Mouse (Mus musculus): Measurements from ENCODE around the gene Adarb1. TPM values are rescaled to one million over a fixed set of nuclear protein-coding genes. Genes with fewer than 3 reads are reported as not detected.
"Not testable (repeated sequence)": the region's sequence is repeated elsewhere in the genome, so short reads cannot be mapped to it uniquely, and the experiment has no call there.

Gene Adarb1
- polyA plus RNA-seq, 1 experiment from 2014 or later = 25.3 TPM

DNA sequence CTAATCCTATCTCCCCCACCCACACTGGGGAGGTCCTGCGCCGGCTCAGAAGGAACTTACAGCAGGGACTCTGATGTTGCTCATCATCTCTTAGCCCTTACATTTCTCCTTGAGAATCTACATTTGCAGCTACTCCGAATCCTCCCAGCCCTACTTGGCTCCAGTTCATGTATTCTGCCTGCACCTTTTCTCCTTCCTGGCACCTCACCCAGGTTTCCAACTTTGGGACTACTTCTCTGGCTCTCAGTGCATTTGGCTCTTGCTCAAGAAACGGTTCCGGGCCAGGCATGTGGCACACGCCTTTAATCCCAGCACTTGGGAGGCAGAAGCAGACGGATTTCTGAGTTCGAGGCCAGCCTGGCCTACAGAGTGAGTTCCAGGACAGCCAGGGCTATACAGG is 130.4 kb downstream of the Adarb1 start:
- no peak overlapping the region for H3K27ac ChIP-seq (ENCODE audit: low read length)
- 66% methylated on average over 8 of the region's 8 CpGs for WGBS
- H3K4me3 ChIP-seq (ENCODE audit: low read depth, low read length) = no peak overlapping the region
- H3K9me3 ChIP-seq (ENCODE audit: low read length) = no peaks in the 10 kb centered on the region
- H3K27me3 ChIP-seq (replicated peaks; ENCODE audit: insufficient read depth, low read length) = no peaks in the 10 kb centered on the region
- TF ChIP-seq EP300 (IDR thresholded peaks at IDR 0.05) (no peak), CTCF (IDR thresholded peaks at IDR 0.05) (no peak)
- ATAC-seq (no peak), DNase-seq (ENCODE audit: low spot score) (no peak)
- no peak overlapping the region for H3K4me2 ChIP-seq (replicated peaks; ENCODE audit: low read depth, low read length)
- no peak overlapping the region for H3K9ac ChIP-seq (replicated peaks; ENCODE audit: low read depth)
- no peaks in the 10 kb centered on the region for H3K36me3 ChIP-seq (ENCODE audit: insufficient read depth, low read length)
- H3K4me1 ChIP-seq (ENCODE audit: insufficient read depth, low read depth, low read length) = peaks cover 5% of the 10 kb centered on the region; the same call in 1 of the 2 replicates

GRCm38 (mm10) chr10:77284832-77285231 is 133.2 kb downstream of the Adarb1 start:
- no peaks in the 10 kb centered on the region for H3K27me3 ChIP-seq (replicated peaks; ENCODE audit: insufficient read depth, low read length)
- 44% methylated on average over 6 of the region's 6 CpGs for WGBS
- DNase-seq (ENCODE audit: low spot score) (peak; percentile 43), ATAC-seq (peak; percentile 23; the same call in 1 of the 2 replicates)
- H3K4me3 ChIP-seq (ENCODE audit: low read depth, low read length) = no peak overlapping the region
- H3K4me2 ChIP-seq (replicated peaks; ENCODE audit: low read depth, low read length) = no peak overlapping the region
- H3K9ac ChIP-seq (replicated peaks; ENCODE audit: low read depth) = no peak overlapping the region
- peaks cover 5% of the 10 kb centered on the region; the same call in 1 of the 2 replicates for H3K4me1 ChIP-seq (ENCODE audit: insufficient read depth, low read depth, low read length)
- no peak overlapping the region for H3K27ac ChIP-seq (ENCODE audit: low read length)
- no peaks in the 10 kb centered on the region for H3K36me3 ChIP-seq (ENCODE audit: insufficient read depth, low read length)
- no peaks in the 10 kb centered on the region for H3K9me3 ChIP-seq (ENCODE audit: low read length)
- TF ChIP-seq CTCF (IDR thresholded peaks at IDR 0.05) = no peak
- no peak for TF ChIP-seq EP300 (IDR thresholded peaks at IDR 0.05)

GRCm38 (mm10) chr10:77282822-77283221 is 135.2 kb downstream of the Adarb1 start:
- WGBS = 17% methylated on average over 6 of the region's 6 CpGs
- Histone ChIP-seq H3K4me2 (replicated peaks; ENCODE audit: low read depth, low read length) (no peak overlapping the region), H3K27me3 (replicated peaks; ENCODE audit: insufficient read depth, low read length) (no peaks in the 10 kb centered on the region), H3K9ac (replicated peaks; ENCODE audit: low read depth) (no peak overlapping the region), H3K4me1 (ENCODE audit: insufficient read depth, low read depth, low read length) (peaks cover 5% of the 10 kb centered on the region; the same call in 1 of the 2 replicates), H3K4me3 (ENCODE audit: low read depth, low read length) (no peak overlapping the region), H3K27ac (ENCODE audit: low read length) (no peak overlapping the region), H3K9me3 (ENCODE audit: low read length) (no peaks in the 10 kb centered on the region), H3K36me3 (ENCODE audit: insufficient read depth, low read length) (no peaks in the 10 kb centered on the region)
- no peak for TF ChIP-seq EP300 (IDR thresholded peaks at IDR 0.05)
- peak; percentile 98 for TF ChIP-seq CTCF (IDR thresholded peaks at IDR 0.05)
- ATAC-seq (peak; percentile 63; the same call in 1 of the 2 replicates), DNase-seq (ENCODE audit: low spot score) (peak; percentile 84)

DNA sequence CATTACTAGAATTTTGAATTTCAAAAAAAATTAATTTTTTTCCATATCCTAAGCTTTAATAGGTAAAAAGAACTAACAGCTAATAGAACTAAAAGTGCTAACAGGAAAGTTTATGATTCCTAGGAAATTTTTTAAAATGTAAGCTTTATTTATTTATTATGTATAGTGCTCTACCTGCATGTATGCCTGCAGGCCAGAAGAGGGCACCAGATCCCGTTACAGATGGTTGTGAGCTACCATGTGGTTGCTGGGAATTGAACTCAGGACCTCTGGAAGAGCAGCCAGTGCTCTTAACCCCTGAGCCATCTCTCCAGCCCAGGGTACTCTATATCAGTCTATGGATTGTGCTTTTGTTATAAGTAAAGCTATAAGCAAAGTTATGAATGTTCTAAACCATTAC is 136.0 kb downstream of the Adarb1 start:
- H3K4me3 ChIP-seq (ENCODE audit: low read depth, low read length) = not testable (repeated sequence)
- WGBS = 63% methylated on average over 1 of the region's 1 CpGs

GRCm38 (mm10) chr10:77273798-77274197 is 144.3 kb downstream of the Adarb1 start:
- no peaks in the 10 kb centered on the region for H3K9me3 ChIP-seq (ENCODE audit: low read length)
- H3K27me3 ChIP-seq (replicated peaks; ENCODE audit: insufficient read depth, low read length) = no peaks in the 10 kb centered on the region
- TF ChIP-seq CTCF (IDR thresholded peaks at IDR 0.05) = no peak
- no peak for TF ChIP-seq EP300 (IDR thresholded peaks at IDR 0.05)
- no peak overlapping the region for H3K4me3 ChIP-seq (ENCODE audit: low read depth, low read length)
- H3K9ac ChIP-seq (replicated peaks; ENCODE audit: low read depth) = no peak overlapping the region
- no peak overlapping the region for H3K4me2 ChIP-seq (replicated peaks; ENCODE audit: low read depth, low read length)
- no peak for ATAC-seq
- DNase-seq (ENCODE audit: low spot score) = no peak
- H3K36me3 ChIP-seq (ENCODE audit: insufficient read depth, low read length) = peaks cover 8% of the 10 kb centered on the region; the same call in 1 of the 2 replicates
- H3K4me1 ChIP-seq (ENCODE audit: insufficient read depth, low read depth, low read length) = no peaks in the 10 kb centered on the region
- H3K27ac ChIP-seq (ENCODE audit: low read length) = no peak overlapping the region

More for the DNA sequence above, 136.0 kb downstream of the Adarb1 start:
- H3K4me1 ChIP-seq (ENCODE audit: insufficient read depth, low read depth, low read length); H3K27ac ChIP-seq (ENCODE audit: low read length); H3K36me3 ChIP-seq (ENCODE audit: insufficient read depth, low read length); DNase-seq (ENCODE audit: low spot score); H3K9ac ChIP-seq (replicated peaks; ENCODE audit: low read depth); H3K27me3 ChIP-seq (replicated peaks; ENCODE audit: insufficient read depth, low read length); H3K4me2 ChIP-seq (replicated peaks; ENCODE audit: low read depth, low read length); ATAC-seq; H3K9me3 ChIP-seq (ENCODE audit: low read length): not testable (repeated sequence)
- peak; percentile 23 for TF ChIP-seq CTCF (IDR thresholded peaks at IDR 0.05)

GRCm38 (mm10) chr10:77272980-77273730 is 144.9 kb downstream of the Adarb1 start:
- DNase-seq (ENCODE audit: low spot score) = no peak
- H3K4me3 ChIP-seq (ENCODE audit: low read depth, low read length) = no peak overlapping the region
- 60% methylated on average over 11 of the region's 11 CpGs for WGBS
- no peak overlapping the region for H3K9ac ChIP-seq (replicated peaks; ENCODE audit: low read depth)
- no peaks in the 10 kb centered on the region for H3K27me3 ChIP-seq (replicated peaks; ENCODE audit: insufficient read depth, low read length)
- no peaks in the 10 kb centered on the region for H3K9me3 ChIP-seq (ENCODE audit: low read length)
- no peaks in the 10 kb centered on the region for H3K4me1 ChIP-seq (ENCODE audit: insufficient read depth, low read depth, low read length)
- no peak for ATAC-seq
- H3K4me2 ChIP-seq (replicated peaks; ENCODE audit: low read depth, low read length) = no peak overlapping the region
- peaks cover 9% of the 10 kb centered on the region for H3K36me3 ChIP-seq (ENCODE audit: insufficient read depth, low read length)
- no peak for TF ChIP-seq CTCF (IDR thresholded peaks at IDR 0.05)
- TF ChIP-seq EP300 (IDR thresholded peaks at IDR 0.05) = no peak
- no peak overlapping the region for H3K27ac ChIP-seq (ENCODE audit: low read length)

All from lung, postnatal 0 days (tissue).